Mouse (Mus musculus) megakaryocyte, adult 5-6 weeks (primary cell): ENCODE results near the gene Fbxo39. TPM values are rescaled to one million over a fixed set of nuclear protein-coding genes. Genes with fewer than 3 reads are reported as not detected.
"Not testable (repeated sequence)": the region's sequence is repeated elsewhere in the genome, so short reads cannot be mapped to it uniquely, and the experiment has no call there.

Source experiments
- ATAC-seq: 2 replicates; pipeline ENCODE4 v1.8.0; 2016; ENCODE audit warnings: mild to moderate bottlenecking, inconsistent platforms; ENCODE audit not compliant: poor library complexity, severe bottlenecking
- total RNA-seq, 2 experiments: library from RNA; stranded (forward) in 1 of 2; stranded (reverse) in 1 of 2; fragments of 153-499, 151-499 nt in 1 of 2; fragments of 221-1000, 200-1000 nt in 1 of 2; gene quantifications; 2 replicates each; pipeline versions ENCODE4 v1.2.3 to v1.2.4; 2015 to 2017

Gene Fbxo39
- total RNA-seq, 2 experiments from 2014 or later = 0.11 to 0.58 TPM

DNA sequence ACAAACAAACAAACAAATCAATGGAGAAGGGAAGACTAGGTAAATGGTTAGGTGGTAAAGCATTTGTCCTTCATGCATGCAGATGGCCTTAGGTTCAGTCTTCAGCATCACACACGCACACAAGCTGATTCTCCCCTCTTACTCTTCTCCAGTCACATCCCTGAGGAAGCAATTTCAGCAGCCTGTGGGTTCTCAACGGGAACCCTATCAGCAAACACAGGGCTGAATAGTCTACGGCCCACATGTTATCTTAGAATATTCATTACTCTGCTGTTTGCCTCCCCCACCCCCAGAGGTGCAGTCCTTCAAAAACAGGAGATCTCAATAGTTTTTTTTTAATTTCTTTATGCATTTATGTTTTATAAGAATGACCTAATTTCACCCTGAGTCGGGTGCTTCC lies 3.8 kb upstream of the Fbxo39 start:
- ATAC-seq = no peak

DNA sequence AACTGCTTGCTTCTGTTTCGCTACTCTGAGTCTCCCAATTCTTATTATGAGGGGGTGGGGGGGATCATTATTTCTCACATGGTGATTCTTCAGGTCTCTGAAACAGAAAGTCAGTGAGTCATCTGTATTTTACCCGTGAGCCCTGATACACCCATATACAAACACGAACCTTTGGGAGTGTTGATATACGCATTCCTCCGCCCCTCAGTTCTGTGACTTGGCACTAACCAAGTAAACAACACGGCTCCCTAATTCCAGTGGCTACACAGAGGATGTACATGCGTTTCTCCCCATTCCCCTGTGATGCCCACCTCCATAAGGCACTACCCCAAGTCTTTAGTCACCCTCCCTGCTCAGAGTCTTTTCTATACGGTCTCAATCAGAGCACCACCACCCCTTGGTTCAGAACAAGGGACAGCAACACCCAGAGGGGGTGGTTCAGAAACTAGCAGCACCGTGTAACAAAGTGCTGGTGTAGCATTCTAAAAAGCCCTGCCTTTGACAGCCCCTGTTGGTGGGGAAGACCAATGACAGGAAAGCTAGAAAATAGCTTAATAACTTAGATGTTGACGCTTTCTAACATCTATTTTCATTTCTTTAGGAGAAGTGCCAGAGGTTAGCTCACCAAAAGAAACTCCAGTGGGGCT lies 2.8 kb upstream of the Fbxo39 start:
- ATAC-seq = no peak

DNA sequence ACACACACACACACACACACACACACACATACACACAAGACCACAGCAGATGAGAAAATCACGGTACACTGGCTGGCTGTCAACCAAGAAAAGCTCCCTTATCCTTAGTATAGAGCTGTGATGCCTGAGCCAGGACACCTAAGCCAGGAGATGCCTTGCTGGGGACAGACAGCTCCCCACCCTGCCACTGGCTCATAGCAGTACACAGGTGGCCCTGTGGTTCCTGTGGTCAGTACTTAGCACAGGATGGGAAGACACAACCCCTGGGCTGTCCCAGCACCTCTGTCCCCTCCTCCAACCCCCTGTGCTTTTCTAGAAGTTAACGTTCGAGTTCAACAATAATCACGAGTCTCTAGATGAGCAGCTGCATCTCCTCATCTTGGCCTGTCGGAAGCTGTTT lies 3.8 kb downstream of the Fbxo39 start:
- no peak for ATAC-seq

DNA sequence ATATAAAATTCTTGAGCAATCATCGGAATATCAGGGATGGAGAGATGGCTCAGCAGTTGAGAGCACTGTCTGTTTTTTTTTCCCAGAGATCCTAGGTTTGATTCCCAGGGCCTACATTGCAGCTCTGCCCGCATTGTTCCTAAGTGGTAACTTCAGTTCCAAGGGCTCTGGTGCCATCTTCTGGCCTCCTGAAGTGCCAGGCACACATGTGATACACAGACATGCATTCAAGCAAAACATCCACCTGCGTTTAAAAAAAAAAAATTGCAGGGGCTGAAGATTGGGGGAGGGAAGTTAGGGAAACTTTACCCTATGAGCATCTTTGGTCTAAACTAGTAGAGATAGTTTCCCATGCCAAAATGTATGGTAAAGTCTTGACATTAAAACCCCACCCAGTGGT lies 10.2 kb downstream of the Fbxo39 start:
- ATAC-seq = no peak

DNA sequence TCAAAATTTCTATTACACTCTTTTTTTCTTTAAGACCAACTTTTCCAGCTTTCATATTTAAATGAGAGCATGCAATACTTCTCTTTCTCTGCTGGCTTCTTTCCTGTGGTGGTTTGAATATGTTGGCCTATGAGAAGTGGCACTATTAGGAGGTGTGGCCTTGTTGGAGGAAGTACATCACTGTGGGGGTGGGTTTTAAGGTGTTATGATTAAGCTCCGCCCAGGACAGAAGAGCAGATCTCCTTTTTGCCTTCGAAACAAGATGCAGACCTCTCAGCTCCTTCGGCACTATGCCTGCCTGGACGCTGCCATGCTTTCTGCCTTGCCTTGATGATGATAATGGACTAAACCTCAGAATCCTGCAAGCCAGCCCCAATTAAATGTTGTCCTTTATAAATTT lies 11.5 kb downstream of the Fbxo39 start:
- no peak for ATAC-seq

DNA sequence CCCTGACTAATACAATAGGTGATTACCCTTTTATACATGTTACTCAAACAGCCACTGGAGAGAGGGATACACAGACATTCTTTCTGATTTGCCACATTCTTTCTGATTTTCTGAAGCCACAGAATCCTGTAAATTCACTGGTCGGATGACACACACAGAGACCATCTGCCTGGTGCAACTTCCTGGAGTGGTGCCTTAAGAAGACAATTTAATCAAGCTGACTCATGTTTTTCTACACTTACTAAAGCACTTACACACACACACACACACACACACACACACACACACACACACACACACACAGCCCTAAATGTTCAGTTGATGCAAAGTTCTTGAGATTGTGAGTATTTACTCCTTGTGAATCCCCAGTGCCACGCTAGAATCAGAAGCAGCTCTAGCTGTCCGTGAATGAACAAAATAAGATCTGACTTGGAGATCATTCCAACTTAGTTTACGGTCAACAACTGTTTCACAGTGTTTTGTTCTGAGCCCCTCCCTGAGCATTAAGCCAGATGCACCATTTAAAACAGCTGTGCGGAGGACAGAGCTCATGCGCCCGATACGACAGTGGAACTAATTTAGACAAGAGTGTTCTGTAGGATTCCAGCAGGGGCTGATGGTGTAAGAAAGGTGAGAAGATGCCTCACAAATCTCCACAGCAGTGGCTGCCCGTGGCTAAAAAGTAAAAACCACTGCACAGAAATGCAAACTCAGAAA lies 18.9 kb downstream of the Fbxo39 start:
- no peak for ATAC-seq

DNA sequence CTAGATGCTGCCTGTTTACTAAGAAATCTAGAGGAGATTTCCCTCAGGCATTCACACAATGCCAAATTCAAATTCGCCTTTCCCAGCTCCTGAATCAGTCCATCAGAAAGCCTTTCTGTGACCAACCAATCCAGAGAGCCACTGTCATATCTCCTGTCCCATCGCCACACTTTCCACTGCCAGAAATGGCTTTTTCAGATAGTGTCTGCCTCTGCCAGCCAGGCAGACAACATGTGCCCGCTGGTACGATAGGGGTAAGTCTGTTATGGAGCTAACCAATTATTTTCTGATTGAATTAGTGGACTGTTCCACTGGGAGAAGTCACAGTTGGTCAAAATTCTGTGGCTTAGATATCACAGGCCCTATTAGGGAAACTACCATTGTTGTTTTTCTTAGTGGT lies 20.4 kb downstream of the Fbxo39 start:
- no peak for ATAC-seq

DNA sequence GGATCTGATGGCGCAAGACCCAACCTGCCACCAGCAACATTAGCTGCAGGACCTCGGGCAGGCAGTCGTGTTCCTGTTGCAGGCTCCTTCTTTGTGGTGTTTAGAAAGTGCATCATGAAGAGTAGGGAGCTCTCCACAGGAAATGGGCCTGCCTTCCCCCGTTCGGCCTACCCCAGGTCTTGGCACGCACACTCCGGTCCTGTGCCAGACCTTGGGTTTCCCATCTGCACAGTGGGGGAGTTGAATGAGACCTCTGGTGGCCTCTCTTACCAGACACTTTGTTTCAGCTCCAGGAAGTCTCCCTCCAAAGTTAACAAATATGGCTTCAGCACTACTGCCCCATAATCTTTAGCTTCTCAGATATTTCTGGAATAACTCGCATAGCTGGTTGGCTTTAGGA lies 22.5 kb downstream of the Fbxo39 start:
- no peak for ATAC-seq

DNA sequence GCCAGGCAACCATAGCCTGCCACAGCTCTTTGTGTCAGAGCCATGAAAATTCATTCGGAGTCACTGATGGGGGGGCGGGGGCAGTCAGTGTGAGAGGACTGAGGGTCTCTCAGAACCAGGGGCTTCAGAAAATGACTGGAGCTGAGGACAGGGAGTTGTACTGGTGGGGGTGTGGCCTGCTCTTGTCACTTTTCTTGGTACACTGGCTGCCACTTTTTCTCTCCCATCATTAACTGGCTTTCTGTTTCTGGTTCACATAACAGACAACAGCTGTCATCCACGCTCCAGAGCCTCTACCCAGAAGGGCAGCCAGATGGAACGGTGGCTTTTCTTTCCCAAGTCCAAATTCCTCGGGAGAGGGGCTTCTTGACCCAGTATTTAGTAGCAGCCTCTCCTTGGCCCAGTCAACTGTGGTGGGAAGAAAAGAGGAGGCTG lies 24.2 kb downstream of the Fbxo39 start:
- ATAC-seq = no peak

DNA sequence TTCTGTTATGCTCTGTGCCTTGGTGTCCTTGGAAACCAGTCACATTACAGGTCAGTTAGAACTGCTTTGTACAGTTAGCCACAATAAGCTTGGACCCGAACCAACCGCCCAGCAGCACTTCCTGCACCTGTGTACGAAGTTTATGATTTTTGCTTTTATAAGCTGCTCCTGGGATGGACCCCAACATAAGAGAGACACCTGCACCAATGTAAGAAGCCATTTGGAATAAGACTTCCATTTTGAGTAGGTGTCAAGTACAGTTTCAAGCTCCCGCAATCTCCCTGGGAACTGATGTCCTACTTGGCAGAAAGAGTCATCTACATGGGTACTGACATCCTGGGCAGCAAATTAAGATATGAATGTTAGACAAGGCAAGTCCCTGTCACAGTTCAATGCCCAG lies 25.5 kb downstream of the Fbxo39 start:
- ATAC-seq = no peak

DNA sequence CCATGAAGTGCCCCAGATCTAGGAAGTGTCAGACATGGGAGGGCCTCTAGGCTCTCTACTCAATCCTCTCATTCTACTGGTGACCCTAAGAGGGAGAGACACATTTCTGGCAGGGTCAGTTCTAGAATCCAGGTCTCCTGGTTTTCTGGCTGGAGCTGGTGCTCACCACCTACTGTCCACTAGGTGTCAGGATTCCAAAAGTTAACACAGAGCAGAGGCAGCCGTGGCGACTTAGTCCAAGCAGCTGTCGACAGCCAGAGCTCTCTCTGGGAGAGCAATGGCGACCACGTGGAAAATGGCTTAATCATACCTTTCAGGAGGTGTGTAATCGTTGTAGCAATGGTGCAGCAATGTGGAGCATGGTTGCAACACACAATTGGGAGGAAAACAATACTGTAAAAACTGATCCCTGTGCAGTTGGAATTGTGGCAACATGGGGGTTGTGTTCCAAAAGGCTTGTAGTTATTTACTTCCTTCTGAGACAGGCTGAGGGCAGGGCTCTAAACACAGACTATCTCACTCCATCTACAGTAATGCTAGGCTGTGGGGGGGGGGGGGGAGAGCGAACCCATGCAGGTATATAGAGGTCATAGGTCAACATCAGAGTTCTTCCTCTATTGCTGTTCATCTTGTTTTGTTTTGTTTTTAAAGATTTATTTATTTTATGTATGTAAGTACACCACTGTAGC lies 28.4 kb downstream of the Fbxo39 start:
- ATAC-seq = peak; percentile 81

DNA sequence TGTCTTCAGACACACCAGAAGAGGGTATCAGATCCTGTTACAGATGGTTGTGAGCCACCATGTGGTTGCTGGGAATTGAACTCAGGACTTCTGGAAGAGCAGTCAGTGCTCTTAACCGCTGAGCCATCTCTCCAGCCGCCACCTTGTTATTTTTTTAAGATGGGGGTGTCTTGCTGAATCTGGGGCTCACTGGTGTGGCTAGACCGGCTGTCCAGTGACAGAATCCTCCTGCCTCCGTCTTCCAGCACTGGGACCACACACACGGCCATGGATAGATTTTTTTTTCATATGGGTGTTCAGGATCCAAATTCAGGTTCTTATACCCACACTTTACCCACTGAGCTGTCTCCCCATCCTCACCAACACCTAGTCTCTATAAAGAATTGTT lies 29.0 kb downstream of the Fbxo39 start:
- not testable (repeated sequence) for ATAC-seq

DNA sequence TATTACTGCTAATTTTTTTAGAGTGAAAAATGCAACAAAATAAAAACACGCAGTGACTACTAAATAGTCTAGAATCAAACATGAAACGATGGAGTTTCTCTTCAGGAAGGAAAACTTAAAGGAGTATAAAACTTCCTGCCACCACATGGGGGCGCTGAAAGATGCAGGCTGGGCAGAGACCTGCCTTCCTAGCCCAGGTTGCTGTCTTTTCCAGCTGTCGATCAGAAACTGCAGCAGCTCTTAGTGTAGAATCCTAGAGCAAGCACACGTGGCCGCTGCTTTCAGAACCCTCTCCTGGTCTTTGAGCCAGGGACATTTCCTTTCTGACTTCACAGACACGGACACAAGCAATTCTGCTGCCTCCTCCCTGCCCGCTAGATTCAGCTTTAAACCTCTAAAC lies 29.7 kb downstream of the Fbxo39 start:
- ATAC-seq = no peak

DNA sequence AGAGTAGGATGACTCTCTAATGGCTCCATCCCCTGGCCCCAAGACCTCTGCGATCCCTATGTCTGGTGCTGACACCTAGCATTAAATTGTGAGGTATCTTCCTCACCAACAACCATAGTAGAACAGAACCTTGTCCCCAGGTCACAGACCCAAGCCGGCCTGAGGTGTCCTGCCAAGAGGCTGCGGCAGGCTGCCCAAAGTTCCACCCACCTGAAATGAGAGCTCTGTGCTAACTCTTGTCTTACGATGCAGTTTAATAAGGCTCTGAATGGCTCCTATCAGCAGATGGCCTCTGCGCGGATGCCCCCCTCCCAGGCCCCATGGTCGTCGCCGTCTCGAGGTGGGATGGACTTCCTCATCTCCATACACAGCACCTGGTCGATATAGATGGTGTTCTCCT lies 30.2 kb downstream of the Fbxo39 start:
- ATAC-seq = no peak

DNA sequence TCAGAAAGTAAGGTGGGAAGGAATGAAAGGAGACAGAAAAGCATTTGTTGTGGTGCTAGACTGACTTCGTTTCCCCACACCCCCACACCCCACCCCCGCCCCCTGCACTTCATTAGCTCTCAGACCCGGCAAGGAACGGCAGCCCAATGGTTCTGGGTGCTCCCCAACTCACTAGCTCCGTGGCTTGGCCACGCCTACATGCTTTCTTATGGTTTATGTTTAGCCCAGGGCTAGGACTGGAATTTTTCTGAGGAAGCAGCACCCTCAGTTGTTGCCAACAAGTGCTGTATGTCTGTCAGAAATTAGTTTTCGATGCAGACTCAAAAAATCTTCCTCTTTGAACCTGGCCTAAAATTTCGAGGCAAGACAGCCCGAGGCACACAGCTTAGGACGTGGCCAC lies 34.3 kb downstream of the Fbxo39 start:
- no peak for ATAC-seq

DNA sequence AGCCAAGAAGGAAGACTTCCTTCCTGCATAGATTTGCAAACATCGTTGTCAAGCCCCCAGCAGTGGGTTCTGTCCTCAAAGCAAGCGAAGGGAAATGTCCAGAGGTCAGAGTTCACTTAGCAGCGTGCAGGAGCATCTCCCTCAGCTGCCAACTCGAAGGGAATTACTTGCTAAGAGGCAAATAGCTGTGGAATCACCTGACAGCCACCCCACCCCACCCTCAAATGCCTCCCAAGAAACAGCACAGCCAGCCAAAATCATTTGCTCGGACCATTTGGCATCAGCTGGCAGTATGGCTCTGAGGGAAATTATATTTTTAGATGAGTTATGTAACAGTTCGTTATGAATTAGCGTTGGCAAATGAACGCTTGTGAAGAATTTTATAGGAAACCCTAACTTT lies 34.8 kb downstream of the Fbxo39 start:
- no peak for ATAC-seq

DNA sequence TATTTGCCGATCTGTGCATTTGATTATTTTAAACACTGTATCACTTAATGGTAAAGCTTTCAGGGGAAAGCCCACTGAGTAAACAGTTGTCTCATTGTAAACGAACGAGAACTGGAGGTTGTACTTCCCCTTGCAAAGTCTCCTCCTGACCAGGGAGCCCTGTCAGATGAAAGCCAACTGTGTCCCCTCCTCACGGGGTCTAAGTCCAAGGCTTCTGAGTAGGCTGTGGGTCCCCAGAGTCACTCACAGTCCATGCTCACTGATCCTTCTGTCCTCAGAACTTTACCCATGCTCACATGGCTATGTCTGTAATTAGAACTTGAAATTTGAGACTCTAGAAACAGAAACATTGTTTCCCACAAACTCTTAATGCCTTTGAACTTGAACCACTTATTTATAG lies 35.4 kb downstream of the Fbxo39 start:
- ATAC-seq = no peak

DNA sequence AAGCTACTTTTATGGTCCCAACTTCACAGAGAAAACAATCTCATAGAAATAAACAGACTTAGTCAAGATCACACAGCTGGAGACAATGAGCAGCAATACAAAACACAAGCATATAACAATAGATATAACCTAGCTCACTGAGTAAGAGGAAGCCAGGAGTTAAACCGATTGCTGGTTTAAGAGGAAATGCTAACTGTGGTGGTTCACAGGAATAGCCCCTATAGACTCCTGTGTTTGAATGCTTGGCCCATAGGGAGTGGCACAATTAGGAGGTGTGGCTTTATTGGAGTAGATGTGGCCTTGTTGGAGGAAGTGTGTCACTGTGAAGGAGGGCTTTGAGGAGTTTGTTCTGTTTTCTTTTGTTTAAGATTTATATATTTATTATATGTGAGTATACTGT lies 38.0 kb downstream of the Fbxo39 start:
- no peak for ATAC-seq

DNA sequence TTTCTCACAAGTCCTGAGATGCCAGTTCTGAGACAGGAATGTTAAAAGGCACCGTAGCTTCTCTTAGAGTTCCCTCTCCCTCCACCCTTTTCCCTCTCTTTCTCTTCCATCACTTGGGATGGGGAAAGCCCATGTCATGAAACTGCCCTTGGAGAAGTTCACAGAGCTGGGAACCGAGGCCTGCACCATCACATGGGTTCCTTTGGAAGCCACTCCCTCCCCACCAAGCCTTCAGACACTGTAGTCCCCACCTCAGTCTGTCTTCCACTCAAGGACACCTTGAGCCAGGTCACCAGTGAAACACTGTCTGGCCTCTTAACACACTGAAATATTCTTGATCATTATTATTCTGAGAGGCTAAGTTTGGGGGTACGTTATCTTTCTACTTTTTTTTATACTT lies 38.9 kb downstream of the Fbxo39 start:
- ATAC-seq = no peak

DNA sequence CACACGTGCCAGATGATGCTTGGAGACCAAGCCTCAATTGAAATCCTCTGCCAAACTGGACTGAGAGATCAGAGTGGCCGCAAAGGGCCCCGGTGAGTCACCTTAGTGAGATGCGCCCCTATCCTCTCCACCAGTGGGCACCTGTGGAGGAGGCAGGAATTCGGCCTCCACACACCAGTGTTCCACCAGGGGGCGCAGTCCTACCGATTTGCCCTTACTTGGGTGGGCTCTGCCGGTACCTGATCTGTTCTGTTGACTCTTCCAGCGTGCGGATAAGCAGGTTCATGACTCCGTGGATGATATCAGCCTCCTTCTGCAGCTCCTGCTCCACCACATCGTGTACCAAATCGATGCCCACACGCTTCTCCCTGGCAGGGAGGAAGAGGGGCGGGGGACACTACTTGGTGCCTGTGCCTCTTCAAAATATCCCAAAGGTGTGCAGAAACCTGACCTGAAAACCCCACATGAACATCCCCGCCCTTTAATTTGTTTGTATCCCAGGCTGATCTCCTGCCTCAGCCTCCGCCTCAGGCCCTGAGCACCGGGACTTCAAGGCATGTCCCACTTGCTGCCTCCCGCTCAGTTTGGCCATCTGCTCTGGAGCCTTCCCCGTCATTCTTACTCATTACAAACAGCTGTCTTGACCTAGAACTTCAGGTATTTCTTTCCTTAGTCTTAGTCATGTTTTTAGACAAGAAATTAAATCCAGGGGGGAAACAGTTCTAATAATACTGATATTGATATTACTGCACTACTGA lies 40.9 kb downstream of the Fbxo39 start:
- peak; percentile 72 for ATAC-seq
